Mouse (Mus musculus): ENCODE measurements at regions not wholly inside any gene's neighbourhood (a gene's known extent, or its start where the extent isn't known, plus 50 kb on each side); places are given as distances from the start of the nearest gene placed in this dataset.

GRCm38 (mm10) chr12:110385801-110386599, 60.9 kb upstream of the Ppp2r5c start:
- no peak for ATAC-seq (replicated peaks; ENCODE audit: low FRiP score, low TSS enrichment, poor library complexity, severe bottlenecking)

GRCm38 (mm10) chr12:110387056-110387455, 59.9 kb upstream of the Ppp2r5c start:
- ATAC-seq (replicated peaks; ENCODE audit: low FRiP score, low TSS enrichment, poor library complexity, severe bottlenecking) = no peak

GRCm38 (mm10) chr12:110387567-110387966, 59.4 kb upstream of the Ppp2r5c start:
- ATAC-seq (replicated peaks; ENCODE audit: low FRiP score, low TSS enrichment, poor library complexity, severe bottlenecking) = no peak

GRCm38 (mm10) chr12:110389439-110389838, 57.5 kb upstream of the Ppp2r5c start:
- ATAC-seq (replicated peaks; ENCODE audit: low FRiP score, low TSS enrichment, poor library complexity, severe bottlenecking) = no peak

GRCm38 (mm10) chr12:110391464-110391863, 55.5 kb upstream of the Ppp2r5c start:
- ATAC-seq (replicated peaks; ENCODE audit: low FRiP score, low TSS enrichment, poor library complexity, severe bottlenecking) = no peak

- ATAC-seq (replicated peaks; ENCODE audit: low FRiP score, low TSS enrichment, poor library complexity, severe bottlenecking) = no peak
These were observed 53.4 kb upstream of the Ppp2r5c start for GRCm38 (mm10) chr12:110393555-110393954.
